Mouse (Mus musculus) thymus, postnatal 14 days (tissue): ENCODE data around the gene Piwil4.
A peak's percentile ranks its signal among the peaks of the same experiment; 100 is the strongest.
"Not testable (repeated sequence)": the region's sequence is repeated elsewhere in the genome, so short reads cannot be mapped to it uniquely, and the experiment has no call there.

ENCODE experiments used
- DNase-seq: peaks from one replicate; pipeline ENCODE4 v3.0.0; 2021

Gene Piwil4

GRCm38 (mm10) chr9:14724755-14725420, 15.6 kb downstream of the Piwil4 start:
- no peak for DNase-seq

DNA sequence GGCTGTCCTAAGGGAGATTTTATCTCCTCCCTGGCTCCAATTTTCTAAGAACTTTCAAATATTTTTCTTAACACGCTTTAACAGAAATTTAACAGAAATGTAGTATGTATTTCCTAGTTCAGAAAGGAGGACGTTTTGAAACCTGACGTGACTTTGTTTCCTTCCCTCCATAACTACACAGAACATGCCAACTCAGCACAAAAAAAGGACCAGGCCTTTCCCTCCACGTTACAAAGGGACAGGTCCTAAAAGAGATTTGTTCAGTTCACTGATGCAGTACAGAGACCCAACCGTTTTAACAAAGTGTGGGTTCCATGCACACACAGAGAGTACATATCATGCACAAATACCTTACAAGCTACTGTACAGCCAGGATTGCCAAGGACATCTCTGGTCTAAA, 18.9 kb downstream of the Piwil4 start:
- DNase-seq, result no peak

DNA sequence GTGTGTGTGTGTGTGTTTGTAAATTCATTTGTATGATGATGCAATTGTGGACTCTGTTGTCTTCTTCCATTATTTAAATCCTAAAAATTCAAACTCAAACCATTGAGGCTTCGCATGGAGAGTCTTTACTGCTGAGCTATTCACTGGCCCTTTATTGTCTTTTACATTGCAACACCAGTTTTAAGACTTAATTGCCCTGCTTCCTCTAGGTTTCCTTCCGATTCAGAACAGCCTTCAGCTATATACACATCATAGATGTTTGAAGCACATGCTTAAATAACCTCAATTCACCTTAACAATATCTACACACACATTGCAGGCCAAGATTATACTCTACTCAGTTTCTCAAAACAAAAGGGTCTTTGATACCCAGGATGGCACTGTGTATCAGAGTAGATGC, 20.1 kb downstream of the Piwil4 start:
- no peak for DNase-seq

DNA sequence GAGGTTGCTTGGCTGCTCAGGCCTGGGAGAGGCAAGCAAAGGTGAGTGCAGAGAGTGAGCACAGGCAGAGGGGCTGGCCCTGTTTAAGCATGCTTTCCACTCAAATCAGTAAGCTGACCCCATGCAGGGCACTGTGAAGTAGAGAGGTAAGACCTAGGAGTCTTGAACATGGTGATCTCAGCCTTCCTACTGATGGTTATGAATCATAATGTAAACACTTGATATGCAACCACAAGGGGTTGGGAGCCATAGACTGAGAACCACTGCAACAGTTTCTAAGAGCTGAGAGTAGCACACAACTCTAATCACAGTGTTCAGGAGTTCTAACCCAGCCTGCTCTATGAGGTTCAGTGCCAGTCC, 22.2 kb downstream of the Piwil4 start:
- DNase-seq, result no peak

DNA sequence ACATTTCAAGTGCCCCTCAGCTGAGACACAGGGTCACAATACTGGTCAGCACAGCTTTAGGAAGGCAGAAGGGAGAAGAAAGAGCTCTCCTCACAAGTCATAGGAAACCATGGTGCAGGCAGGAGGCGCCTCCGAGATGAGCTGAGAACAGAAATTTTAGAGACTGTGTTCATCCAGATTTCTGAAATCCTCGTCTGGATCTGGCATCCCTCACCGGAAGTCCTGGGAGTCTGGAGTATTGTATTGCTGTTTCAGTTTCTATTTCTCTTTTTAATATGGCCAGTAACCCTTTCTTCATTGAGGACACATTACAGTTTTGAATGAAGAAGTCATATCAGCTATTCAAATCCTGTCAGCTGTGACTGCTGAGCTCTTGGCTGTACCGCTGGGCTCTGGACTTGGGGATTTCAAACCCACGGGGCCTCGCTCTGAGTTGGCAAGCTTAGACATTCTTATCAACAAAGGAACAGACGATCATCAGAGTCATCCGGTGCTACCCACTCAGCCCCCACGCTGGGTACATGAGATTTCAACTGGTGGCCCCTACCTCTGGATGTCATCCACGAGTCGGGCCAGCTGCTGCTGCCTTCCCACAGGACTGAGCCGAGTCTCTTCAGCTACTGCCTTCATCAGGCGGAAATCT, 22.7 kb downstream of the Piwil4 start:
- DNase-seq, result no peak

DNA sequence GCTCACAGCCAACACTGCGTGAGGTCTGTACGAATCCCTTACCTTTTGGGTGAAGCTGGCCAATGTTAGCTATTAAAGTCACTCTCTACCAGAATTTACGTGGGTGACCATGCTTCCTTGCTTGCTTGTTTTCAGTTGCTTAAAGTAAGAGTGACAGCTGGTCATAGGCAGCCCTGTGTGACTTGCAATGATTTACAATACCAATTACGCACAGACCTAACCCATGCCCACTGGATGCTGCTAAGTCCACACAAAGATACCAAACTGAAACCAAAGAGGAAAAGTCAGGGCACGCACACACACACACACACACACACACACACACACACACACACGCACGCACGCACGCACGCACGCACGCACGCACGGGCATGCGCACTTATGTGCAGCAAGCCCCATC, 25.3 kb downstream of the Piwil4 start:
- no peak for DNase-seq

DNA sequence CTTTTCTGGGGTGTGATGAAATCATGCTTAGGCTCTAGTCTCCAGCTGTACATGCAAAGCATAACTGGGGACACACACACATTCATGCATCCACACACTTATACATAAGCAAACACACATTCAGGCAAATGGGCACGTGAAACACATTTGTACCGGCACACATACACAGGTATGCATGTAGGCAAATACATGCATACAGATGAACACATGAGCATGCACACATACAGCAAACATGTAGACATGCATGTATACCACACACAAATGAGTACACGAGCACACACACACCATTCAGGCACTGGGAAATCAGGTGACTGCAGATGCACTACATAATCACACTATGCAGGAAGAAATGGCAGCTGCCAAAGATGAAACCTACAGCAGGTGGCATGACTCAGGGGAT, 29.6 kb downstream of the Piwil4 start:
- no peak for DNase-seq

GRCm38 (mm10) chr9:14705321-14706162, 35.0 kb downstream of the Piwil4 start:
- DNase-seq, result no peak

- not testable (repeated sequence) for DNase-seq
These were observed 39.7 kb downstream of the Piwil4 start for GRCm38 (mm10) chr9:14700795-14701194.

- no peak for DNase-seq
These were observed 41.3 kb downstream of the Piwil4 start for GRCm38 (mm10) chr9:14699288-14699640.

- DNase-seq, result peak; percentile 81
These were observed 41.8 kb downstream of the Piwil4 start for GRCm38 (mm10) chr9:14698582-14699287.

DNA sequence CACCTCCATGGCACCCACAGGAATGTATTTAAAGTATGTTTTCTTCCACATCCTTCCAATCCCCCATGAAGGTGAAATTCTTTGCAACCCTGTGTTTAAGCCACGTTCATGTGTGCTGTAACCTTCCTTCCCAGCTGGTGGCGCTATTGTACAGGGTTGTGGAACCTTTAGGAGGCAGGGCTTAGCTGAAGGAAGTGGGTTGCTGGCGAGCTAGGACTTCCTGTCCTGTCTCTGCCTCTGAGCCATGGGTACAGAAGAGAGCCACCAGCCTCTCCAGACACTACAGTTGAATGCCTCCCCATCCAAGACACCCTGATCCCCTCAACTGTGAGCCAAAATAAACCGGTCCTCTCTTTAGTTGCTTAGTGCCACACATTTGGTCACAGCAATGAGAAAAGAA, 42.6 kb downstream of the Piwil4 start:
- peak; percentile 61 for DNase-seq

- no peak for DNase-seq
These were observed 51.0 kb downstream of the Piwil4 start for GRCm38 (mm10) chr9:14689376-14690108.

DNA sequence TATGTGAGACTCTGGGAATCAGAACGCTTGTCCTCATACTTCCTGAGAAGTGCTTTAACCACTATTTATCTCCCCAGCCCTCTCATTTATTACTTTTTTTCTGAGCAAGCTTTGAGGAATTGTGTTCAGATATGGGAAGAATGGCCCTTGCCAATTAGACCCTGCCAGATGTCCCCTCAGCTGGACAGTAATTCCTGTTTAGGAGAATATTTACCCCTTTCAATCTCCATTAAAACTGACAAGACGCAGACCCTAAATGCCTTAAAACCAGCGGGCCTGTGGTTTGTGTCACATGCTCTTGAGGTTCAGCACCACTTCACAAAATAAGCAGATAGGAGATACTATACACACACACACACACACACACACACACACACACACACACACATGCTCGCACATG, 56.2 kb downstream of the Piwil4 start:
- DNase-seq, result no peak

GRCm38 (mm10) chr9:14682741-14683140, 57.8 kb downstream of the Piwil4 start:
- DNase-seq, result no peak

GRCm38 (mm10) chr9:14680584-14680983, 59.9 kb downstream of the Piwil4 start:
- DNase-seq, result no peak

DNA sequence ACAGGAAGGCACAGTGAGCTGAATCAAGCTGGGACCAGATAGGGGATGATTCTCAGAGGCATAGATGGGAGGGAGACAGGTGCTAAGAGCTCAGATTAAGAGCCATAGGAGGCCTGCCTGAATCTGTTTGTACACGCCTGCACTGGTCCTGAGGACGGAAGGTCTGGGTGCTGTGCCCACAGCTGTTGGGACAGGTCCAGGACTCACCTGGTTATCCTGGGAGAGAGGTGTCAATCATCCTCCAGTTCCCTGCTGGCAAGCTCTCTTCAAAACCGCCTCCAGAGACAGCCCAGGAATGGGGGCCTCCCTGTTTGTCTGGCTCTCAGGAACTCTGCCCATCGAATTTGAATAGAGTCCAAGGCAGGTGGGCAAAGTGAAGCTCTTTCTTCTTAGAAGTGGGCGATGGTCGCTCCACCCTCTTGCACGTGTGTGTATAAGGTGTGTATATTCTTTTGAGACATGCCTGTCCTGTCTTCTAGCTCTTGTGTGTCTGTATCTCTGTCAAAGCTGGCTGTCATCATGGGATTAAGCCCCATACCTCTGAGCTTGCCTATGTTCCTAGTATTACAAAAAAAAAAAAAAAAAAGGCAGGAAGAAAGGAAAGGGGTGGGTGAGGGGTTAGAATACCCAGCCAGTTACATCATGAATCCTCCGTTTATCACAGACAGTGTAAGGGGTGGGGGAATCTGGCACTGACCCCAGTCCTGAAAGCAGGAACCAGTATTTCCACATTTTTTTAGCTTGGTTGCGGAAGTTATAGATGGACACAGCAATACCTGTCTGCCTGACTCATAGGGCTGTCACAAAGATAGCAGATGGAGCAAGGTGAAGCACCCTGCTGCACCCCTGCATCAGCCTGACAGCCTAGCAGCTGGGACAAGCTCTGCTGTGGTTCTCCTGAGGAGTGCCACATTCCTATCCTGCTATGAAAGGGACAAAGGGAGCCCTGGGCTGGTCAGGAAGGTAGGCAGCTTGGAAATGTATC, 64.5 kb downstream of the Piwil4 start:
- DNase-seq, result no peak

DNA sequence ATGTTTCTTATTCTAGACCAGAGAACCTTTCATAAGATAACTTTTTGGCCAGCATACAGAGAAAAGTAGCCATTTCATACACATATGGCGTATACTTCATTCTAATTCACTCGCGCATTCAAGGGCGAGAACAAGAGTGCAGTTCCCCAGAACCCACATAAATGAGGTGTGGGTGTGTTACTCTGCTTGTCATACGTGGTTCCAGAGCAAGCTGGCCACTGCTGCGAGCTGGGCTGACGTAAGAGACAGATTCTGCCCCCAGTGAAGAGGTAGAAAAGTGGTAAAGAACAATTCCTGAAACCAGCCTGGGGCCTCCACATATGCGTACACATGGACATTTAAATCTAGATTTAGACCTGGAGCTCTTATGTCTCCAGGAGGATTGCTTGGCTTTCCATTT, 66.0 kb downstream of the Piwil4 start:
- DNase-seq, result no peak

GRCm38 (mm10) chr9:14673109-14673508, 67.4 kb downstream of the Piwil4 start:
- DNase-seq, result no peak

- DNase-seq, result not testable (repeated sequence)
These were observed 68.6 kb downstream of the Piwil4 start for GRCm38 (mm10) chr9:14671965-14672364.

DNA sequence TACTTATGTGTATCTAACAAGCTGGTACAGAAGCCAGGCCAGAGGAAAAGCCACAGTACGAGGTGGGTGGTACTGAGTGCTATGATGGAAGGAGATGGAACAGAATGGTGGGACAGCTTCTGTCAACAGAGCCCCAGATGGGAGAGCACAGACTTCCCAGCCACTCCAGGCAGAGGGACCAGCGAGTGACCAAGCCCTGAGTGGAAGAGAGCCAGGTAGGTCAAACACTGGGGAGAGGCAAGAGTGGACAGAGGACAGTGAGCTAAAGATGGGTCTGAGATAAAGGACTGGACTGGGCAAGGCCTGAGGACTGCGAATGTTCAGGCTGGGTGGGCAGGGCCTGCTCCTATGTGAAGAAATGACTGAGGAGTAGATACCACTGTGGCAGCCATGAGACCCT, 72.2 kb downstream of the Piwil4 start:
- no peak for DNase-seq

- no peak for DNase-seq
These were observed 74.5 kb downstream of the Piwil4 start for GRCm38 (mm10) chr9:14666071-14666470.
